Mouse (Mus musculus) liver, postnatal 0 days (tissue): ENCODE data around the gene Swi5. TPM values are rescaled to one million over a fixed set of nuclear protein-coding genes. Genes with fewer than 3 reads are reported as not detected.
A peak's percentile ranks its signal among the peaks of the same experiment; 100 is the strongest.

Source experiments
- ATAC-seq: fragments of 200-750 bp; cut with Nextera tagmentation; 2 replicates; pipeline ENCODE4 v1.8.0; 2017; ENCODE audit warnings: mild to moderate bottlenecking, moderate library complexity
- DNase-seq: peaks from one replicate; pipeline ENCODE4 v3.0.0-alpha.2; 2016
- H3K27ac ChIP-seq: fragments of 300-500 bp; sonication (generic); 2 replicates; pipeline ENCODE4 v1.5.1; 2014; ENCODE audit warnings: antibody characterized with exemption, moderate library complexity, mild to moderate bottlenecking, low read depth
- H3K27me3 ChIP-seq: fragments of 300-500 bp; sonication (generic); 2 replicates; pipeline ENCODE4 v1.6.1; 2014; ENCODE audit warnings: low read length, control low read depth, mixed read lengths; ENCODE audit not compliant: insufficient read depth
- H3K36me3 ChIP-seq: fragments of 300-500 bp; sonication (generic); replicated peaks from 2 replicates; pipeline ENCODE4 v1.6.1; 2014; ENCODE audit warnings: mild to moderate bottlenecking, control low read depth, low read length, moderate library complexity, mixed read lengths; ENCODE audit not compliant: insufficient read depth
- H3K4me1 ChIP-seq: fragments of 300-500 bp; sonication (generic); 2 replicates; pipeline ENCODE4 v1.6.1; 2014; ENCODE audit warnings: antibody characterized with exemption, mild to moderate bottlenecking, control low read depth; ENCODE audit not compliant: insufficient read depth
- H3K4me2 ChIP-seq: fragments of 300-500 bp; sonication (generic); 2 replicates; pipeline ENCODE4 v1.6.1; 2014; ENCODE audit warnings: low read depth, mild to moderate bottlenecking, low read length, moderate library complexity, mixed read lengths
- H3K4me3 ChIP-seq: fragments of 300-500 bp; sonication (generic); 2 replicates; pipeline ENCODE4 v1.5.1; 2014; ENCODE audit warnings: low read depth, low read length
- H3K9ac ChIP-seq: fragments of 300-500 bp; sonication (generic); replicated peaks from 2 replicates; pipeline ENCODE4 v1.6.1; 2014; ENCODE audit warnings: mild to moderate bottlenecking, moderate library complexity
- H3K9me3 ChIP-seq: fragments of 300-500 bp; sonication (generic); 2 replicates; pipeline ENCODE4 v1.6.1; 2016; ENCODE audit warnings: mild to moderate bottlenecking, control low read depth, low read length, mixed read lengths
- CTCF ChIP-seq: sonication (generic); IDR thresholded peaks from 2 replicates; pipeline ENCODE4 v1.5.1; 2016; ENCODE audit warnings: antibody characterized with exemption, low read depth
- EP300 ChIP-seq: IDR thresholded peaks from 2 replicates; pipeline ENCODE4 v1.6.1; 2016; ENCODE audit warnings: antibody characterized with exemption, low read depth, mild to moderate bottlenecking
- WGBS: fragments of 180-500 bp; shearing (Covaris S2); extraction: QIAGEN DNeasy Blood & Tissue Kit; methylation state at CpG from one replicate; pipeline ENCODE4 v1.1.7; 2014; ENCODE audit not compliant: insufficient replicate concordance; 5-methylcytosine and 5-hydroxymethylcytosine counted together
- microRNA-seq: library from miRNA; unstranded; fragments of <30 nt; microRNA quantifications from one replicate; pipeline ENCODE4, GENCODE M21; 2016
- polyA plus RNA-seq: library from polyadenylated mRNA; unstranded; fragments of >200 nt; fragmentation: Nextera tagmentation; extraction: Ambion mirVana; gene quantifications from 2 replicates; pipeline ENCODE4 v1.2.1, GENCODE M21; 2015

Swi5 gene
- polyA plus RNA-seq, 1 experiment from 2014 or later, result 209 TPM

DNA sequence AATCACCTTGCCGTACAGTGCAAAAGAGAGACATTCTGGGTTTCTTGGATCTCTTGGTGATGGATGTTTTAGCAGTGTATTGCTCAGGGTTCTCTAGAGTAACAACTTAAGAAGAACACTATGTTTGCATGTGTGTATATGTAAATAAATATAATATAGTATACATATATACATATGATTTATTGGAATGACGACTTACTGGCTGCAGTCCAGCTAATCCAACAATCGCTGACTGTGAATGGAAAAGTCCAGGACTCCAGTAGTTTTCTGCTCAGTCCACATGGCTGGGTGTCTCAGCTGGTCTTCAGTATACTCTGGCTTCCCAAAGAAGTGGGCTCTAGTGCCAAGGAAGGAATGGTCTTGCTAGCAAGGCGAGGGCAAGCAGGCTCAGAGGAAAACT is 50.3 kb downstream of the Swi5 start:
- peaks cover 8% of the 10 kb centered on the region for H3K36me3 ChIP-seq

DNA sequence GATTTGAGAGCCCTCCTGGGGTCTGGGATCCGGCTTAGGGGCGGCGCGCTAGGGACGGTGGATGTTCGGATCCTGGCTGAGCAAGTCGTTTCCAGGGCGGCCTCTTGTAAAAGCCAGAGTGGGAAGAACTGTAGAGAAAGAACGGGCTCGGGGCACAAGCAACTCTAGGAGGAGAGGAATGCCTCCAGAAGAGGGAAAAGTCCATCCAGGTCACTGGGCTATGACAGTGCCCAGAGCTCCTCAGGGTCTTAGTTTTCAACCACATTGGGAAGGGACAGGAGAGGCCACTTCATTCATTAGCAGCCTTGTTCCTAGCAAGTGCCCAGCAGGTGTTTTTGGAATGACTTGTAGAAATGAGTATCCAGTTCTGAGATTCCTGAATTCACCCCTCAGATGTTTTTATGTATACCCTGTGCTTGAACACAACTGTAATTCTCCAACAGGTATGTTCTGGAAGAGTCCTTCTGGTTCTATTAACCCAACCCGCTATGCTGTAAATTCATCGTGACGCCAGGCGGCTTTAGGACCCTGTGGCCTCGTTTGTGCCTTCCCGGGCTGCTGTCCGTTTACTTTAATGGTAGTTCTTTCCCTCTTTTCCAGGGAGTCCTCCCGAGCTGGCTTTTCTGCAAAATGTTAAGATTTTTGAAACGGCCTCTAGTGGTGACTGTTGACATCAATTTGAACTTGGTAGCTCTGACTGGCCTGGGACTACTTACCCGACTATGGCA is 51.0 kb downstream of the Swi5 start:
- Histone ChIP-seq H3K4me1 (peaks cover 24% of the 10 kb centered on the region), H3K27ac (peak overlapping the region; percentile 79), H3K9me3 (no peaks in the 10 kb centered on the region), H3K36me3 (peaks cover 13% of the 10 kb centered on the region), H3K27me3 (no peaks in the 10 kb centered on the region), H3K4me3 (peak overlapping the region; percentile 61), H3K9ac (peak overlapping the region; percentile 79), H3K4me2 (peak overlapping the region; percentile 96)
- TF ChIP-seq EP300 (no peak), CTCF (peak; percentile 68)
- ATAC-seq (peak; percentile 38), DNase-seq (peak; percentile 58)
- WGBS, result 2% methylated on average over 20 of the region's 20 CpGs

More for the DNA sequence above, 50.3 kb downstream of the Swi5 start:
- peak overlapping the region; percentile 79 for H3K9ac ChIP-seq
- WGBS, result 41% methylated on average over 4 of the region's 4 CpGs
- H3K4me2 ChIP-seq, result peak overlapping the region; percentile 96
- no peak for ATAC-seq
- DNase-seq, result no peak
- TF ChIP-seq CTCF, result no peak
- TF ChIP-seq EP300, result no peak
- peak overlapping the region; percentile 61 for H3K4me3 ChIP-seq
- peak overlapping the region; percentile 79; the same call in 1 of the 2 replicates for H3K27ac ChIP-seq
- H3K27me3 ChIP-seq, result no peaks in the 10 kb centered on the region
- H3K4me1 ChIP-seq, result peaks cover 24% of the 10 kb centered on the region
- no peaks in the 10 kb centered on the region for H3K9me3 ChIP-seq

DNA sequence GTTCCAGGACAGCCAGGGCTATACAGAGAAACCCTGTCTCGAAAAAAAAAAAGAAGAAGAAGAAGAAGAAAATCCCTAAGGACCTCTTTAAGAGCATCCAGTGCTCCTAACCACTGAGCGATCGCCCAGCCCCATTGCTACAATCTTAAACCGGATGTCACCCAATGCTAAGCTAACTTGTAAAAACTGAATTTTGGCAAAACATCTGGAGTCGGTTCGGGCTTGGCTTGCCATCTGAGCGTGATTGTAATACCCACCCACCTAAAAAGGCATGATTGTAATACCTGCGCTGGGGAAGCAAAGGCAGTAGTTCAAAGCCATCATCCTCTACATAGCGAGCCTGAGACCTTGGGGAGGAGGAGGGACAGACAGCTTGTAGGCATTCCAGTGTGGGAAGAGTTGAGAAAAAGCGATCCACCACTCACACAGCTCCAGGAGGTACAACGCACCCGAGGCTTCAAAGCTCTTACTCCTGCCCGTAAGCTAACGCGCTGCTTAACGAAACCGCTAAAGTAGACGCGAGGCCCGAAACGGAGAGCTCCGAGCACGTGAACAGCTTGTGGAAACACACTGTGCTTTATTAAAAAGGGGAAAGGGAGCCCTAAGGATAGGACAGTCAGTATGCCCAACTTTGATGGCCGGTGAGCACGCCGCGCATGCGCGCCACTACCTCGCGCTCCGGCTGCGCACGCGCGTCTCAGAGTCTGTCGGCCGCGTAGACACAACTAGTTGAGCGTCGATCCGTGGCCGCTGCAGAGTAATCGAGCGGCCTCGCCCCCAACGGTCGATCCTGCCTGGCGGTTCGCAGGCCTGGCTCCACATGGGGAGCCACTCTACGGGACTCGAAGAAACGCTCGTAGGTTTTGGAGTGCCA is 51.8 kb downstream of the Swi5 start, which contains the start of gene Pomt1:
Gene Pomt1, plus strand, starts transcription at position 705 of the 874 bp plus-strand sequence.
- no peaks in the 10 kb centered on the region for H3K9me3 ChIP-seq
- ATAC-seq (peak; percentile 95), DNase-seq (peak; percentile 94)
- H3K27ac ChIP-seq, result peak within 1 kb of the TSS; percentile 79
- H3K4me2 ChIP-seq, result peak within 1 kb of the TSS; percentile 96
- H3K4me1 ChIP-seq, result peaks cover 24% of the 10 kb centered on the region
- H3K27me3 ChIP-seq, result no peaks in the 10 kb centered on the region
- peaks cover 21% of the 10 kb centered on the region for H3K36me3 ChIP-seq
- under 1% methylated on average over 52 of the region's 54 CpGs for WGBS
- TF ChIP-seq EP300, result no peak
- TF ChIP-seq CTCF, result no peak
- peak within 1 kb of the TSS; percentile 79 for H3K9ac ChIP-seq
- H3K4me3 ChIP-seq, result peak within 1 kb of the TSS; percentile 61

DNA sequence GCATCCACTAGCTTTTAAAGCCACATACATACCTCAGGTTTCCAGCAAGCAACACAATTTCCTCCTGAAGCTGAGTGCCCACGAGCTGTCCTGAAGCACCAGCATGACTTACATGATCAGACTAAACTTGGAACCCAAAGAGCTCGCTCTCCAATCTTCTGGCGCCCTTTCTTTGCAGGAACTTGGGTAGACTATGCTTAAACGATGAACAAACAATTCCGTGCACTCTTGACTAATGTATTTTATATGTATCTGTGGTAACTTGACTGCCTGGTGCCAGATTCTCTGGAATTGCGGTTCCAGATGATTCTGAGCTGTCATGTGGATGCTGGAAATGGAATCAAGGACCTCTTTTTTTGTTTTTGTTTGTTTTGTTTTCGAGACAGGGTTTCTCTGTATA is 52.4 kb downstream of the Swi5 start:
- H3K9ac ChIP-seq, result peak overlapping the region; percentile 73
- H3K27me3 ChIP-seq, result no peaks in the 10 kb centered on the region
- H3K9me3 ChIP-seq, result no peaks in the 10 kb centered on the region
- no peak for DNase-seq
- peak overlapping the region; percentile 79; the same call in 1 of the 2 replicates for H3K27ac ChIP-seq
- H3K4me2 ChIP-seq, result peak overlapping the region; percentile 96
- TF ChIP-seq CTCF, result no peak
- no peak for TF ChIP-seq EP300
- peaks cover 24% of the 10 kb centered on the region for H3K4me1 ChIP-seq
- WGBS, result 30% methylated on average over 7 of the region's 7 CpGs
- peak overlapping the region; percentile 61 for H3K4me3 ChIP-seq
- ATAC-seq, result no peak
- H3K36me3 ChIP-seq, result peaks cover 28% of the 10 kb centered on the region

Small RNAs within 50 kb of the gene (microRNA-seq; reads per million reads assigned to microRNA genes)
- gene Gm23363, result not detected
- gene Mir199b, result 38.9 reads per million, percentile 34 among the genes with 10 or more reads in this experiment

Other genes with a start within 250 kb of the Swi5 start
- gene Fam78a, start 203.2 kb downstream of the Swi5 start, polyA plus RNA-seq, result 3.8 and 4.3 TPM in 2 replicates
- 1.6 and 1.7 TPM in 2 replicates for gene Plpp7, start 192.5 kb downstream of the Swi5 start, polyA plus RNA-seq
- 7.5 and 8.4 TPM in 2 replicates for gene Prrc2b, start 137.0 kb downstream of the Swi5 start, polyA plus RNA-seq
- 6.3 and 6.4 TPM in 2 replicates for gene Pomt1, start 51.5 kb downstream of the Swi5 start, polyA plus RNA-seq
- gene Uck1, start 27.9 kb downstream of the Swi5 start, polyA plus RNA-seq, result 26.9 and 33.3 TPM in 2 replicates
- gene Golga2, start 691 bp downstream of the Swi5 start, polyA plus RNA-seq, result 5.8 and 7.0 TPM in 2 replicates
- 9.0 and 9.9 TPM in 2 replicates for gene Ciz1, start 64.3 kb upstream of the Swi5 start, polyA plus RNA-seq
- gene Dnm1, start 65.3 kb upstream of the Swi5 start, polyA plus RNA-seq, result 0.06 and 0.25 TPM in 2 replicates
- gene 1110008P14Rik, start 93.9 kb upstream of the Swi5 start, polyA plus RNA-seq, result 30.1 and 32.2 TPM in 2 replicates
- 411 and 419 TPM in 2 replicates for gene Lcn2, start 100.2 kb upstream of the Swi5 start, polyA plus RNA-seq
- 13.8 and 15.7 TPM in 2 replicates for gene Ptges2, start 107.8 kb upstream of the Swi5 start, polyA plus RNA-seq
- 1.6 and 1.8 TPM in 2 replicates for gene Naif1, start 162.4 kb upstream of the Swi5 start, polyA plus RNA-seq
- gene Slc25a25, start 163.4 kb upstream of the Swi5 start, polyA plus RNA-seq, result 32.4 and 36.9 TPM in 2 replicates
- 4.8 and 6.1 TPM in 2 replicates for gene Fam102a, start 247.3 kb upstream of the Swi5 start, polyA plus RNA-seq